Mouse (Mus musculus) midbrain, embryonic 14.5 days (tissue): ENCODE measurements around the gene Ttyh1. TPM values are rescaled to one million over a fixed set of nuclear protein-coding genes. Genes with fewer than 3 reads are reported as not detected.
A peak's percentile ranks its signal among the peaks of the same experiment; 100 is the strongest.

ENCODE experiments used
- ATAC-seq: fragments of 200-750 bp; cut with Nextera tagmentation; 2 replicates; pipeline ENCODE4 v1.8.0; 2017; ENCODE audit warnings: moderate number of reproducible peaks, moderate library complexity; ENCODE audit not compliant: low FRiP score, low TSS enrichment
- DNase-seq: peaks from one replicate; pipeline ENCODE4 v3.0.0-alpha.2; 2015
- H3K27ac ChIP-seq: fragments of 300-500 bp; sonication (generic); replicated peaks from 2 replicates; pipeline ENCODE4 v1.5.1; 2014; ENCODE audit warnings: mild to moderate bottlenecking, low read depth, low read length, moderate library complexity
- H3K27me3 ChIP-seq: fragments of 300-500 bp; sonication (generic); 2 replicates; pipeline ENCODE4 v1.6.1; 2014; ENCODE audit warnings: low read length, control low read depth, mixed read lengths; ENCODE audit not compliant: control insufficient read depth, insufficient read depth
- H3K36me3 ChIP-seq: fragments of 300-500 bp; sonication (generic); 2 replicates; pipeline ENCODE4 v1.6.1; 2014; ENCODE audit warnings: low read length, control low read depth; ENCODE audit not compliant: control insufficient read depth, insufficient read depth
- H3K4me1 ChIP-seq: fragments of 300-500 bp; sonication (generic); 2 replicates; pipeline ENCODE4 v1.6.1; 2014; ENCODE audit warnings: mild to moderate bottlenecking, antibody characterized with exemption, low read length, control low read depth; ENCODE audit not compliant: control insufficient read depth, insufficient read depth
- H3K4me2 ChIP-seq: fragments of 300-500 bp; sonication (generic); 2 replicates; pipeline ENCODE4 v1.6.1; 2014; ENCODE audit warnings: mild to moderate bottlenecking, low read length, moderate library complexity
- H3K4me3 ChIP-seq: fragments of 300-500 bp; sonication (generic); replicated peaks from 2 replicates; pipeline ENCODE4 v1.5.1; 2014; ENCODE audit warnings: low read depth, low read length
- H3K9ac ChIP-seq: fragments of 300-500 bp; sonication (generic); replicated peaks from 2 replicates; pipeline ENCODE4 v1.6.1; 2014; ENCODE audit warnings: mild to moderate bottlenecking, low read length, moderate library complexity
- H3K9me3 ChIP-seq: fragments of 300-500 bp; sonication (generic); 2 replicates; pipeline ENCODE4 v1.6.1; 2016; ENCODE audit warnings: low read length, control low read depth, mixed read lengths; ENCODE audit not compliant: control insufficient read depth
- WGBS: fragments of 180-500 bp; shearing (Covaris S2); extraction: QIAGEN DNeasy Blood & Tissue Kit; methylation state at CpG from one replicate; pipeline ENCODE4 v1.1.7; 2014; 5-methylcytosine and 5-hydroxymethylcytosine counted together
- polyA plus RNA-seq: library from polyadenylated mRNA; unstranded; fragments of >200 nt; fragmentation: Nextera tagmentation; extraction: Ambion mirVana; gene quantifications from 2 replicates; pipeline ENCODE4 v1.2.1, GENCODE M21; 2014

The Ttyh1 gene
- polyA plus RNA-seq, 1 experiment from 2014 or later, result 112 TPM

DNA sequence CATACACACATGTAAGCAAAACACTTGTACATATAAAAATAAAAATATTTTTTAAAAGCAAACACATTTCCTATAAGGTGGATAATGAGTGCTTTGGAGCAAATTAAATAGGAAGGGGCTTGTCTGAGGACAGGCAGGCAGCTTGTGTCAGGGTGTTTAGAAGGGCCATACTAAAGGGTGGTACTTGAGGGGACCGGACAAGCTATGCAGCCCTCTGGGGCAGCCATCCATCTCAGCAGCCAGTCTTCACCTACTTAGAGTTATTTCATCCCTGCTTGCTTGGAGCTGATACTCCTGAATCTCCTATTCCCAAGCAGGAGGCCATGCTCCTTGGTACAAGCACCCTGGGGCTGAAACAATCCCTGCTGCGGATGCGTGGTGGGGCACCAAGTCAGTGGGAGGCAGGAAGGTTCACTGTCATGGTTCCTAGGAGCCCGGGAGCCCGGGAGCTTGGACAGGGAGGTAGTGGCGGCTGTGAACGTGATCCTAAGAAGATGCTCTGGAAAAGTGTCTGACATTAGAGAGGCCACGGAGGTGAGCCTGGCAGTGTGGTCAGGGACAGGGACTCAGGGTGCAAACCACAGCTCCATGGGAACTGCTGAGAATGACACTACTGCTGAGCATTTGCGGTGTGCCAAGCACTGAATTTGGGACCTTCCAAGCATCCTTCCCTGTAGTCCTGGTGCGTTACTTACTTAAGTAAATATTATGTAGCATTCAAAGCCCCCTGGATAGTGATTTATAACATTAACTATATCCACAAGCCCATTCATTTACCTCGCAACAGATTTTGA lies 8.0 kb downstream of the Ttyh1 start:
- Histone ChIP-seq H3K27ac (no peak overlapping the region), H3K4me1 (peaks cover 26% of the 10 kb centered on the region), H3K9me3 (no peaks in the 10 kb centered on the region), H3K4me3 (no peak overlapping the region), H3K36me3 (peaks cover 26% of the 10 kb centered on the region; the same call in 1 of the 2 replicates), H3K9ac (no peak overlapping the region), H3K27me3 (no peaks in the 10 kb centered on the region), H3K4me2 (no peak overlapping the region)
- DNase-seq (no peak), ATAC-seq (no peak)
- 90% methylated on average over 11 of the region's 11 CpGs for WGBS

DNA sequence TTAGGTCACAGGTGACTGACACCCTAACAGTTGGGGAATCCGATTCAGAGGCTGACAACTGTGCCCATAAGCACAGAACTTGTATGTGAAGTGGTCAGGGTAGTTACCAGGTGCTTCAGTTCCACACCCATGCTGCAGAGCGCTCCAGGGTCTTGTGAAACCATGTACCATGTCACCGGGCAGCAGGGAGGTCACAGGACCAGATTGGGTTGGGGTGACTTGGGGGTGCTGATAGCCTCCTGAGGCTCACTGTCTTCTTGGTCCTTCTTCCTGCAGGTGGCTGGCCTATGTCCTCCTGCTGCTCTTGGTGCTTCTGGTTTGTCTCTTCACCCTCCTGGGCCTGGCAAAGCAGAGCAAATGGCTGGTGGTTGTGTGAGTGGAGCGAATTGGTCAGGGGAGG lies 8.7 kb downstream of the Ttyh1 start:
- H3K4me3 ChIP-seq, result no peak overlapping the region
- no peak overlapping the region for H3K27ac ChIP-seq
- H3K36me3 ChIP-seq, result peaks cover 29% of the 10 kb centered on the region; the same call in 1 of the 2 replicates
- H3K27me3 ChIP-seq, result no peaks in the 10 kb centered on the region
- WGBS, result 94% methylated on average over 4 of the region's 4 CpGs
- no peaks in the 10 kb centered on the region for H3K9me3 ChIP-seq
- ATAC-seq (no peak), DNase-seq (no peak)
- no peak overlapping the region for H3K9ac ChIP-seq
- peaks cover 22% of the 10 kb centered on the region for H3K4me1 ChIP-seq
- H3K4me2 ChIP-seq, result no peak overlapping the region

DNA sequence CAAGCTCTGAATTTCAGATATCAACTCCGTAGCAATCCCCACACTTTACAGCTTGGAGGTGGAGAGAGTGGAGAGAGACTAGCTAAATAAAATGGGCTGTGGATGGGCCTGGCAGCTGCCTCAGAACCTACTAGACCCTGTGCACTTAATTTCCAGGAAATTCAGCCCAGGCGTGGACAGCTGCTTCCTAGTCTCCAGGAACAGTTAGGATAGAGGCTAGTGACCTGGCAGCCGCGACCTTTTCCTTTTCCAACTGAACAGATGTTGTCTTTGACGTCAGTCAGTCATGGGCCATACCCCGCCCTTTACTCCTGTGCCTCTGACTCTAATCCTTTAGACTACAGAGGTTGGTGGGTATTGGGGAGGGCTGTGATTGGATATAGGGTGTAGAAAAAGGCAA lies 9.7 kb downstream of the Ttyh1 start:
- no peaks in the 10 kb centered on the region for H3K9me3 ChIP-seq
- H3K9ac ChIP-seq, result no peak overlapping the region
- H3K4me2 ChIP-seq, result no peak overlapping the region
- H3K27me3 ChIP-seq, result no peaks in the 10 kb centered on the region
- H3K36me3 ChIP-seq, result peaks cover 36% of the 10 kb centered on the region; the same call in 1 of the 2 replicates
- peaks cover 13% of the 10 kb centered on the region for H3K4me1 ChIP-seq
- ATAC-seq, result no peak
- 69% methylated on average over 6 of the region's 6 CpGs for WGBS
- H3K4me3 ChIP-seq, result no peak overlapping the region
- peak overlapping the region; percentile 32; the same call in 1 of the 2 replicates for H3K27ac ChIP-seq
- DNase-seq, result no peak

DNA sequence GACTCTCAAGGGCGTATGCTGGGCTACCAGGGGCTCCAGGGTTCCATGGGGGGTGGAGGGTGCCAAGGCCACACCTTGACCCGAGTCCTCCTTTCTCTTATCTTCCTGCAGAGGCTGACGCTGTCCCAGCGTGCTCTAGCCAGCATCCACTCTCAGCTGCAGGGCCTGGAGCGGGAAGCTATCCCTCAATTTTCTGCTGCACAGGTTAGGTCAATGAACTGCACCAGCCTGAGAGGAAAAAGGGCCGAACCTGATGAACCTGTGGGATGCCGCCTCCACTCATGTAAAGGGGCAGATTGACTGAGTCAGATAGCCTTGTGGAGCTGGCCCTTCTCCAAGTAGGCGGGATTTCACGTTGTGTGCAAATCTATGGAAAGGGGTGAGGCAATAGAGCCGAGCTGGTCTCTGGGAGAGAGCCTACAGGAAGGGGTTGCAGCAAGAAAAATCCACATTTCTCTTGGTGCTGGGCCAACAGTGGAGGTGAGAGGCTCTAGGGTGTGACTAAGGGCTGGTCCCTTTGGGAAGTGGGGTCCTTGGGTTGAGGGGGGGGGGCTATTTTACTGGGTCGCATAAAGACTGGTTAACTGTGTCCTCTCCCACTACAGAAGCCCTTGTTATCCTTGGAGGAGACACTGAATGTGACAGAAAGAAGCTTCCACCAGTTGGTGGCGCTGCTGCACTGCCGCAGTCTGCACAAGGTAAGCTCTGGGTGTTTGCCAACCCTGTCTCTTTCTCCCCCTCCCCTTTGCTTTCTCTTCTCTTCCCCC lies 11.7 kb downstream of the Ttyh1 start:
- Histone ChIP-seq H3K4me2 (no peak overlapping the region), H3K4me3 (no peak overlapping the region), H3K36me3 (peaks cover 35% of the 10 kb centered on the region; the same call in 1 of the 2 replicates), H3K4me1 (no peaks in the 10 kb centered on the region), H3K9ac (0 out of 2 replicates have a peak overlapping the region, but pooled peaks have one; percentile 6), H3K27ac (peak overlapping the region; percentile 58), H3K27me3 (no peaks in the 10 kb centered on the region), H3K9me3 (no peaks in the 10 kb centered on the region)
- ATAC-seq (peak; percentile 69), DNase-seq (peak; percentile 94)
- 42% methylated on average over 13 of the region's 13 CpGs for WGBS

DNA sequence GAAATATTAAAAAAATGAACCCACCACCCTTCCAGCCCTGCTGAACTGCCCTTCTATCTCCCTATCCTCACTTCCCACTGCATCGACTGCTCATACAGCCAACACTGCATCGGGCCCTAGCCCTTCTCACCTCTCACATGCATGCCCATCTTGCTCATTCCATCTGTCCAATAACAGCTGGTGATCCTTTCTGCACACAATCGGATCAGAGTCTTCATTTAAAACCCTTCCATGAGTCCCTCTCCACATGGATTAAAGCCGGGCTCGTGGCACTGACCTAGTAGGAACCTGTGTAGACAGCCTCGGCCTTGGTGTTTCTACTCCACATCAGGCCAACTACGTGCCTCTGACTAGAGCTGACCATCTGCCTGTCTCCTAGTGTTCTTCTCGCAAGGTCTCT lies 12.8 kb downstream of the Ttyh1 start:
- 86% methylated on average over 8 of the region's 8 CpGs for WGBS
- Histone ChIP-seq H3K27ac (peak overlapping the region; percentile 58), H3K27me3 (no peaks in the 10 kb centered on the region), H3K4me2 (no peak overlapping the region), H3K4me1 (no peaks in the 10 kb centered on the region; the same call in 1 of the 2 replicates), H3K9me3 (no peaks in the 10 kb centered on the region), H3K36me3 (peaks cover 29% of the 10 kb centered on the region; the same call in 1 of the 2 replicates), H3K4me3 (no peak overlapping the region), H3K9ac (no peak overlapping the region; the same call in 1 of the 2 replicates)
- DNase-seq (no peak), ATAC-seq (no peak)

DNA sequence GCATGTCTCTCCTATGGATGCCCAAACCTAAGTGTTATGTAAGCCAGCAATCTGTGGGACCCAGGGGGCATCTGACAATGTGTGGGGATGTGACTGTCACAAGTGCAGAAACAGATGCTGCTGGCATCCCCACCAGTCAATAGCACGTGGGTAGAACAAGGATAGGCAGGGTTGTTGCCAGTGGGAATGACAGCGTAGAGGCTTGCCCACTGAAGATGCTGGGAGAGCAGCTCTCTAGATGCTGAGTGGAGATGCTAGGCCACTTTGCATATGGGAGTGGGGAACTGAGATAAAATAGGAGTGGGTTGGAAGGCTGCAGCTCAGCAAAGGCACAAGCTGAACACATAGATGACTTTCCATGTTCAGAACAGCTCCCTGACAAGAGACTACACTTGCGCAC lies 13.4 kb downstream of the Ttyh1 start:
- ATAC-seq (no peak), DNase-seq (no peak)
- Histone ChIP-seq H3K9me3 (no peaks in the 10 kb centered on the region), H3K4me3 (no peak overlapping the region), H3K27me3 (no peaks in the 10 kb centered on the region), H3K36me3 (peaks cover 27% of the 10 kb centered on the region; the same call in 1 of the 2 replicates), H3K27ac (no peak overlapping the region), H3K9ac (no peak overlapping the region; the same call in 1 of the 2 replicates), H3K4me1 (peaks cover under 1% of the 10 kb centered on the region; the same call in 1 of the 2 replicates), H3K4me2 (no peak overlapping the region)
- WGBS, result 97% methylated on average over 3 of the region's 3 CpGs

DNA sequence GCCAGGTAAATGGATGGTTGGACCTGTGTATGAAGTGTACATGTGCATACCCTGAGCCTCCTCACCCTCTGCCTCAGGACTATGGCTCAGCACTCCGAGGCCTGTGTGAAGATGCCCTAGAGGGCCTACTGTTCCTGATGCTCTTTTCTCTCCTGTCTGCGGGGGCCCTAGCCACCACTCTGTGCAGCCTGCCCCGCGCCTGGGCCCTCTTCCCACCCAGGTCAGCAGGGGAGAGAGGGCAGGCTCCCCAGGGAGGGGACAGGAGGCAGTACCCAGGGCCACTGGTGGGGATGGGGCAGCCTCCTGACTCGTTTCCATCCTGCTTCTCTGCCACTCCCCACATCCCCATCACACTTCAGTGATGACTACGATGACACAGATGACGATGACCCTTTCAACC lies 13.8 kb downstream of the Ttyh1 start:
- no peak overlapping the region for H3K9ac ChIP-seq
- H3K4me1 ChIP-seq, result peaks cover 4% of the 10 kb centered on the region; the same call in 1 of the 2 replicates
- ATAC-seq (no peak), DNase-seq (no peak)
- WGBS, result 89% methylated on average over 7 of the region's 7 CpGs
- peaks cover 23% of the 10 kb centered on the region; the same call in 1 of the 2 replicates for H3K36me3 ChIP-seq
- H3K4me2 ChIP-seq, result no peak overlapping the region
- no peak overlapping the region for H3K27ac ChIP-seq
- H3K27me3 ChIP-seq, result no peaks in the 10 kb centered on the region
- H3K4me3 ChIP-seq, result no peak overlapping the region
- no peaks in the 10 kb centered on the region for H3K9me3 ChIP-seq

DNA sequence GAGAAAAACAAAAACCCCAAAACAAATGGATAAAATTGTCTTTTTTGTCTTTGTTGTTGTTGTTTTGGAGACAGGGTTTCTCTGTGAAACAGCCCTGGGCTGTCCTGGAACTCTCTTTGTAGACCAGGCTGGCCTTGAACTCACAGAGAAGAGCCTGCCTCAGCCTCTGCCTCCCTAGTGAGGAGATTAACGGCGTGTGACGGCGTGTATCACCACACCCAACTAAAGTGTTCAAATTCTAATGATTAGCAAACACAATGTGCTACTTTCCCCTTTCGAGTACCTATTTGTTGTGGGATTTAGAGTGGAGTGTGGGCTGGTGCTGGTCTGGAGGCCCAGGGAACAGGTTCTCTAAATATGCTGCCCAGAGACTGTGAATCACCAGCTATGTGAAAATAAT lies 15.7 kb downstream of the Ttyh1 start:
- H3K9me3 ChIP-seq, result no peaks in the 10 kb centered on the region
- H3K27ac ChIP-seq, result no peak overlapping the region
- no peak for DNase-seq
- H3K4me1 ChIP-seq, result peaks cover 8% of the 10 kb centered on the region; the same call in 1 of the 2 replicates
- peaks cover 26% of the 10 kb centered on the region for H3K36me3 ChIP-seq
- WGBS, result 82% methylated on average over 5 of the region's 5 CpGs
- no peaks in the 10 kb centered on the region for H3K27me3 ChIP-seq
- no peak overlapping the region for H3K9ac ChIP-seq
- no peak overlapping the region for H3K4me3 ChIP-seq
- H3K4me2 ChIP-seq, result no peak overlapping the region
- ATAC-seq, result no peak
